Mouse (Mus musculus): ENCODE results near the gene Ifngr1.

GRCm38 (mm10) chr10:19639630-19640029 lies 47.9 kb downstream of the Ifngr1 start:
- TF ChIP-seq POLR2A (IDR thresholded peaks at IDR 0.05; ENCODE audit: low read depth, low read length) (no peak), CTCF (IDR thresholded peaks at IDR 0.05; ENCODE audit: borderline replicate concordance, insufficient read depth, low read length) (no peak)
